Mouse (Mus musculus) embryonic facial prominence, embryonic 10.5 days (tissue): ENCODE measurements at regions not wholly inside any gene's neighbourhood (a gene's known extent, or its start where the extent isn't known, plus 50 kb on each side); places are given as distances from the start of the nearest gene placed in this dataset.

Experiments
- DNase-seq: peaks from one replicate; pipeline ENCODE4 v3.0.0-alpha.2; 2017; ENCODE audit warnings: low spot score
- H3K27ac ChIP-seq: fragments of 300-500 bp; sonication (generic); replicated peaks from 2 replicates; pipeline ENCODE4 v1.5.1; 2016; ENCODE audit warnings: mild to moderate bottlenecking
- H3K27me3 ChIP-seq: fragments of 300-500 bp; sonication (generic); replicated peaks from 2 replicates; pipeline ENCODE4 v1.6.1; 2016; ENCODE audit warnings: low read depth, mild to moderate bottlenecking; ENCODE audit not compliant: poor library complexity, severe bottlenecking
- H3K36me3 ChIP-seq: fragments of 300-500 bp; sonication (generic); replicated peaks from 2 replicates; pipeline ENCODE4 v1.6.1; 2016; ENCODE audit warnings: mild to moderate bottlenecking, moderate library complexity
- H3K4me1 ChIP-seq: fragments of 300-500 bp; sonication (generic); 2 replicates; pipeline ENCODE4 v1.6.1; 2016
- H3K4me3 ChIP-seq: fragments of 300-500 bp; sonication (generic); 2 replicates; pipeline ENCODE4 v1.5.1; 2016; ENCODE audit warnings: mild to moderate bottlenecking, moderate library complexity
- H3K9me3 ChIP-seq: fragments of 300-500 bp; sonication (generic); 2 replicates; pipeline ENCODE4 v1.6.1; 2016; ENCODE audit warnings: mild to moderate bottlenecking
- WGBS: fragments of 180-500 bp; shearing (Covaris S2); methylation state at CpG from one replicate; pipeline ENCODE4 v1.1.7; 2016; 5-methylcytosine and 5-hydroxymethylcytosine counted together

GRCm38 (mm10) chr12:35758916-35759315, 166.5 kb upstream of the Agr3 start:
- H3K4me1 ChIP-seq = no peaks in the 10 kb centered on the region
- H3K4me3 ChIP-seq = no peak overlapping the region
- WGBS = 86% methylated on average over 1 of the region's 1 CpGs
- H3K27ac ChIP-seq = no peak overlapping the region
- no peaks in the 10 kb centered on the region for H3K9me3 ChIP-seq
- H3K36me3 ChIP-seq = no peaks in the 10 kb centered on the region
- no peaks in the 10 kb centered on the region for H3K27me3 ChIP-seq
- DNase-seq = no peak

GRCm38 (mm10) chr12:35755159-35755558, 170.3 kb upstream of the Agr3 start:
- H3K4me3 ChIP-seq = no peak overlapping the region
- no peaks in the 10 kb centered on the region for H3K9me3 ChIP-seq
- no peak overlapping the region for H3K27ac ChIP-seq
- H3K36me3 ChIP-seq = no peaks in the 10 kb centered on the region
- no peak for DNase-seq
- WGBS = 88% methylated on average over 4 of the region's 4 CpGs
- H3K27me3 ChIP-seq = no peaks in the 10 kb centered on the region
- no peaks in the 10 kb centered on the region for H3K4me1 ChIP-seq

GRCm38 (mm10) chr12:35747997-35748396, 177.4 kb upstream of the Agr3 start:
- Histone ChIP-seq H3K36me3 (no peaks in the 10 kb centered on the region), H3K9me3 (no peaks in the 10 kb centered on the region), H3K27me3 (no peaks in the 10 kb centered on the region), H3K4me1 (no peaks in the 10 kb centered on the region), H3K4me3 (no peak overlapping the region), H3K27ac (no peak overlapping the region)
- DNase-seq = no peak
- 86% methylated on average over 3 of the region's 3 CpGs for WGBS

- Histone ChIP-seq H3K27me3 (no peaks in the 10 kb centered on the region), H3K4me3 (no peak overlapping the region), H3K9me3 (no peaks in the 10 kb centered on the region), H3K36me3 (no peaks in the 10 kb centered on the region), H3K27ac (no peak overlapping the region), H3K4me1 (no peaks in the 10 kb centered on the region)
- 62% methylated on average over 3 of the region's 3 CpGs for WGBS
- no peak for DNase-seq
These were observed 178.6 kb upstream of the Agr3 start for GRCm38 (mm10) chr12:35746691-35747299.

- H3K27ac ChIP-seq = no peak overlapping the region
- WGBS = 73% methylated on average over 1 of the region's 1 CpGs
- no peaks in the 10 kb centered on the region for H3K9me3 ChIP-seq
- no peak for DNase-seq
- no peaks in the 10 kb centered on the region for H3K27me3 ChIP-seq
- H3K4me3 ChIP-seq = no peak overlapping the region
- no peaks in the 10 kb centered on the region for H3K4me1 ChIP-seq
- H3K36me3 ChIP-seq = no peaks in the 10 kb centered on the region
These were observed 182.7 kb upstream of the Agr3 start for GRCm38 (mm10) chr12:35742729-35743128.

- H3K4me1 ChIP-seq = no peaks in the 10 kb centered on the region
- no peak for DNase-seq
- H3K9me3 ChIP-seq = no peaks in the 10 kb centered on the region
- H3K4me3 ChIP-seq = no peak overlapping the region
- 69% methylated on average over 2 of the region's 2 CpGs for WGBS
- no peaks in the 10 kb centered on the region for H3K27me3 ChIP-seq
- H3K27ac ChIP-seq = no peak overlapping the region
- no peaks in the 10 kb centered on the region for H3K36me3 ChIP-seq
These were observed 189.0 kb upstream of the Agr3 start for GRCm38 (mm10) chr12:35736427-35736826.

GRCm38 (mm10) chr12:35735002-35735401, 190.4 kb upstream of the Agr3 start:
- no peaks in the 10 kb centered on the region for H3K9me3 ChIP-seq
- no peak overlapping the region for H3K27ac ChIP-seq
- 73% methylated on average over 2 of the region's 2 CpGs for WGBS
- no peak overlapping the region for H3K4me3 ChIP-seq
- no peaks in the 10 kb centered on the region for H3K4me1 ChIP-seq
- no peaks in the 10 kb centered on the region for H3K36me3 ChIP-seq
- H3K27me3 ChIP-seq = no peaks in the 10 kb centered on the region
- no peak for DNase-seq

- 93% methylated on average over 1 of the region's 1 CpGs for WGBS
- H3K27ac ChIP-seq = no peak overlapping the region
- no peaks in the 10 kb centered on the region for H3K9me3 ChIP-seq
- no peak overlapping the region for H3K4me3 ChIP-seq
- H3K36me3 ChIP-seq = no peaks in the 10 kb centered on the region
- no peaks in the 10 kb centered on the region for H3K27me3 ChIP-seq
- no peak for DNase-seq
- no peaks in the 10 kb centered on the region for H3K4me1 ChIP-seq
These were observed 191.0 kb upstream of the Agr3 start for GRCm38 (mm10) chr12:35734371-35734770.

- Histone ChIP-seq H3K36me3 (no peaks in the 10 kb centered on the region), H3K4me1 (no peaks in the 10 kb centered on the region), H3K9me3 (no peaks in the 10 kb centered on the region), H3K27ac (no peak overlapping the region), H3K27me3 (no peaks in the 10 kb centered on the region), H3K4me3 (no peak overlapping the region)
- WGBS = 87% methylated on average over 2 of the region's 2 CpGs
- DNase-seq = no peak
These were observed 191.8 kb upstream of the Agr3 start for GRCm38 (mm10) chr12:35733580-35733979.

GRCm38 (mm10) chr12:35725910-35726309, 191.1 kb upstream of the Ahr start:
- Histone ChIP-seq H3K27me3 (no peaks in the 10 kb centered on the region), H3K27ac (no peak overlapping the region), H3K9me3 (no peaks in the 10 kb centered on the region), H3K36me3 (no peaks in the 10 kb centered on the region), H3K4me3 (no peak overlapping the region), H3K4me1 (no peaks in the 10 kb centered on the region)
- no peak for DNase-seq
- WGBS = 91% methylated on average over 1 of the region's 1 CpGs

- H3K36me3 ChIP-seq = no peaks in the 10 kb centered on the region
- H3K9me3 ChIP-seq = no peaks in the 10 kb centered on the region
- no peaks in the 10 kb centered on the region for H3K4me1 ChIP-seq
- no peak for DNase-seq
- no peak overlapping the region for H3K4me3 ChIP-seq
- 92% methylated on average over 4 of the region's 4 CpGs for whole genome bisulfite sequencing
- H3K27me3 ChIP-seq = no peaks in the 10 kb centered on the region
- no peak overlapping the region for H3K27ac ChIP-seq
These were observed 189.3 kb upstream of the Ahr start for GRCm38 (mm10) chr12:35724132-35724531.

- WGBS = 85% methylated on average over 4 of the region's 4 CpGs
- no peak overlapping the region for H3K4me3 ChIP-seq
These were observed 177.8 kb upstream of the Ahr start for GRCm38 (mm10) chr12:35712671-35713070.

GRCm38 (mm10) chr12:35711549-35712070, 176.8 kb upstream of the Ahr start:
- H3K4me3 ChIP-seq = no peak overlapping the region
- no peaks in the 10 kb centered on the region for H3K4me1 ChIP-seq
- no peak for DNase-seq
- 93% methylated on average over 6 of the region's 6 CpGs for WGBS
- H3K27me3 ChIP-seq = no peaks in the 10 kb centered on the region
- no peaks in the 10 kb centered on the region for H3K9me3 ChIP-seq
- H3K36me3 ChIP-seq = no peaks in the 10 kb centered on the region
- no peak overlapping the region for H3K27ac ChIP-seq

More at GRCm38 (mm10) chr12:35712671-35713070, 177.8 kb upstream of the Ahr start:
- Histone ChIP-seq H3K36me3 (no peaks in the 10 kb centered on the region), H3K9me3 (no peaks in the 10 kb centered on the region), H3K27me3 (no peaks in the 10 kb centered on the region), H3K27ac (no peak overlapping the region), H3K4me1 (no peaks in the 10 kb centered on the region)
- DNase-seq = no peak
